Mouse (Mus musculus) adrenal gland, adult 18-20 months (tissue): ENCODE measurements around the gene Cd300ld. TPM values are rescaled to one million over a fixed set of nuclear protein-coding genes. Genes with fewer than 3 reads are reported as not detected.
"Not testable (repeated sequence)": the region's sequence is repeated elsewhere in the genome, so short reads cannot be mapped to it uniquely, and the experiment has no call there.

Experiments
- DNase-seq, 2 experiments: peaks; one replicate each; pipeline ENCODE4 v3.0.0; 2021 to 2022; ENCODE audit warnings: low spot score in 2 of 2
- long read RNA-seq, 2 experiments: library from polyadenylated mRNA; stranded (forward); transcript quantifications; one replicate each; pipeline ENCODE4 v2.0.0; 2021
- total RNA-seq, 2 experiments: library from RNA; stranded (reverse); gene quantifications; 1 replicate in 1 of 2; 2 replicates in 1 of 2; pipeline ENCODE4 v1.2.3; 2021

Gene Cd300ld
- total RNA-seq, result 1 to 10 TPM; 1.1 to 2.5 TPM
- long read RNA-seq, experiment 1, result 0 reads
- long read RNA-seq, experiment 2, partial matches to known transcripts, result 0 of 2 reads
- long read RNA-seq, experiment 2, other reads (novel, unspliced or antisense), result 0 of 2 reads

- no peak for DNase-seq
Observed at GRCm38 (mm10) chr11:114989793-114990192, at the start of gene Cd300ld. TSS of gene Cd300ld (minus strand) at chr11:114989922.

DNA sequence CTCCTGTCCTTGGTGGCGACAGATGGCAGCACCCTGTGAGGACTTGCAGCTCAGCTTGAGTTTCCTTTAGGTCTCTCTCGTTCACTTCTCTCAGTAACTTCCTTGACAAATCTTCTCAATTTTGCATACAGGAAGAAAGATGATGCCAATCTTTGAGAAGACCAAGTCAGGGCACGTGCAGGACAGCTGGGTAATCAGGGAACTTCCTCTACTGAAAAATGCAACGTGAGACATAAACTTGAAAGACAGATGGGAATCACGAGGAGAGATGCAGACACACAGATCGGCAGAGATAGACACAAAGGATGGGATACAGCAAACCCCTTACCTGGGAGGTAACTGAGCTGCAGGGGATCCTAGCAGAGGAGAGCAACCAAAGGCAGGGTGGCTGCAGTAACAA is 47.9 kb upstream of the Cd300ld start, which contains the start of gene Cd300ld5:
Gene Cd300ld5 (minus strand): TSS at position 101 of the 400 bp plus-strand sequence.
- not testable (repeated sequence) for DNase-seq

- DNase-seq, result not testable (repeated sequence)
Observed at GRCm38 (mm10) chr11:115026912-115027311, 37.2 kb upstream of the Cd300ld start, which contains the start of gene Cd300ld4. TSS of gene Cd300ld4 (minus strand) at chr11:115027012.

GRCm38 (mm10) chr11:115016093-115016492 is 26.4 kb upstream of the Cd300ld start, which contains the start of gene Cd300ld2:
TSS of gene Cd300ld2 (minus strand) at chr11:115016193.
- not testable (repeated sequence) for DNase-seq

GRCm38 (mm10) chr11:115004070-115004469 is 14.3 kb upstream of the Cd300ld start:
- DNase-seq, result no peak

- DNase-seq, result no peak
Observed at GRCm38 (mm10) chr11:115001474-115002040, 11.8 kb upstream of the Cd300ld start, which contains the start of gene Cd300c2. TSS of gene Cd300c2 (minus strand) at chr11:115001880.

DNA sequence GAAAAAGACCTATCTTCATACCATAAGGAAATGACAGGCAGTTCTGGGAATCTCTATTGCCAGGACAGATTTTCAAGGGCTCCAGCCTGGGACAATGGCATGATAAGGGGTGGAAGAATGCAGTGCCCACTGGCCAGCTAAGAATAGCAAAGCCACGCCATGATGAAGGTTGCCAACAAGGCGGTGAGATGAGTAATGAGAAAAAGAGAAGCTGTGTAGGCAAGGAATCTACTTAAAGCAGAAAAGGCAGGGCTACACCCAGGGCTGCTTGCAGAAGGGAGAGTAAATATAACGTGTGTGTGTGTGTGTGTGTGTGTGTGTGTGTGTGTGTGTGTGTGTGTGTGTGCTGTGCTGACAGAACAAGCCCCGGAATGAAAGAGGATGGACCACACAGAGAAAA is 7.9 kb downstream of the Cd300ld start:
- no peak for DNase-seq

DNA sequence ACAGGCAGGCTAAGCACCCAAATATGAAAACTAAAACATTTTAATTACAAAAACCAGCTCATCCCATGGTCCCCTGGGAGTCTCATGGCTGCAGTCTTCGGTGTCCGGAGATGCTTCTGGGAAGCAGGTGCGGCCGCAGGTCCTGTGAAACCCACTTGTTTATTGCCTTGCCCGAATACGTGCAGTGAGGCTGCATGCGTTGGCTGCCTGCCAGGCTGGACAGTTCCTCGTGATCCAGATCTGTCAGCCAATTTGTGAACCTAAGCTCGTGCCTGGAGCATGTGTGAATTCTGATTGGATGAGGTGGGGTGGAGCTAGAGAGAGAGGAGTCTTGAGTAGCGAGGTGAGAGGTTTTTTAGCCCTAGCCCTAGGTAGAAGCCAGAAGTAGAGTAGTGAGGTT is 17.0 kb downstream of the Cd300ld start:
- no peak for DNase-seq

GRCm38 (mm10) chr11:114968752-114969207 is 20.9 kb downstream of the Cd300ld start, which contains the start of gene Cd300c:
TSS of gene Cd300c (minus strand) at chr11:114969157.
- DNase-seq, result no peak

- DNase-seq, result no peak
Observed at GRCm38 (mm10) chr11:114965182-114965828, 24.4 kb downstream of the Cd300ld start.

GRCm38 (mm10) chr11:114960369-114960768 is 29.4 kb downstream of the Cd300ld start:
- no peak for DNase-seq

- DNase-seq, result no peak
Observed at GRCm38 (mm10) chr11:114934144-114934543, 55.6 kb downstream of the Cd300ld start, which contains the start of gene Cd300lb. TSS of gene Cd300lb (minus strand) at chr11:114934386.

GRCm38 (mm10) chr11:114933591-114933990 is 56.1 kb downstream of the Cd300ld start:
- DNase-seq, result no peak

Other genes starting within 250 kb of the Cd300ld start
- under 1 TPM; 0.66 to 0.93 TPM for gene Kif19a, start 224.5 kb downstream of the Cd300ld start, total RNA-seq
- gene Btbd17, start 194.0 kb downstream of the Cd300ld start, total RNA-seq, result not detected
- gene Gpr142, start 191.0 kb downstream of the Cd300ld start, total RNA-seq, result not detected
- 1 to 10 TPM; 2.5 to 4.6 TPM for gene Gprc5c, start 138.8 kb downstream of the Cd300ld start, total RNA-seq
- gene Cd300a, start 99.9 kb downstream of the Cd300ld start, total RNA-seq, result 1 to 10 TPM; 1.3 to 3.3 TPM
- under 1 TPM; 0.40 to 0.80 TPM for gene Cd300lb, start 55.5 kb downstream of the Cd300ld start, total RNA-seq
- not detected for gene Cd300c, start 20.8 kb downstream of the Cd300ld start, total RNA-seq
- 1 to 10 TPM; 5.3 to 8.6 TPM for gene Cd300c2, start 12.0 kb upstream of the Cd300ld start, total RNA-seq
- gene Cd300ld2, start 26.3 kb upstream of the Cd300ld start, total RNA-seq, result not detected
- gene Cd300ld4, start 37.1 kb upstream of the Cd300ld start, total RNA-seq, result under 1 TPM in 1 of 2 experiments, not detected in 1; 0.74 TPM
- gene Cd300ld5, start 47.8 kb upstream of the Cd300ld start, total RNA-seq, result 10 to 100 TPM in 1 of 2 experiments, 1 to 10 TPM in 1; 3.4 to 10.9 TPM
- gene Cd300ld3, start 58.5 kb upstream of the Cd300ld start, total RNA-seq, result 10 to 100 TPM in 1 of 2 experiments, 1 to 10 TPM in 1; 8.6 to 10.5 TPM
- gene Cd300e, start 72.3 kb upstream of the Cd300ld start, total RNA-seq, result under 1 TPM; 0.46 to 0.64 TPM
- 1 to 10 TPM in 1 of 2 experiments, under 1 TPM in 1; 0.76 to 1.3 TPM for gene Rab37, start 101.5 kb upstream of the Cd300ld start, total RNA-seq
- 1 to 10 TPM; 1.3 to 2.5 TPM for gene Cd300lf, start 144.1 kb upstream of the Cd300ld start, total RNA-seq
- gene Slc9a3r1, start 173.4 kb upstream of the Cd300ld start, total RNA-seq, result 10 to 100 TPM; 17.2 to 19.3 TPM
- gene Tmem104, start 197.6 kb upstream of the Cd300ld start, total RNA-seq, result 10 to 100 TPM; 20.3 to 20.7 TPM
- gene Nat9, start 197.9 kb upstream of the Cd300ld start, total RNA-seq, result 10 to 100 TPM; 26.2 to 27.6 TPM